Mouse (Mus musculus): ENCODE data around the gene Rbm8a. TPM values are rescaled to one million over a fixed set of nuclear protein-coding genes. Genes with fewer than 3 reads are reported as not detected.
A peak's percentile ranks its signal among the peaks of the same experiment; 100 is the strongest.

Gene Rbm8a
- polyA plus RNA-seq, 1 experiment: 5.8 TPM

GRCm38 (mm10) chr3:96634928-96635879 is 5.5 kb downstream of the Rbm8a start, which contains the start of the genes Pex11b and Gm42957:
Gene Pex11b, plus strand, starts transcription at chr3:96635376.
Gene Gm42957, plus strand, starts transcription at chr3:96635474.
- peaks cover 21% of the 10 kb centered on the region for H3K36me3 ChIP-seq (ENCODE audit: control insufficient read depth, insufficient read depth, low read length)
- H3K27ac ChIP-seq (ENCODE audit: insufficient read depth, low read depth, low read length): peak within 1 kb of the TSS; percentile 74
- WGBS: 3% methylated on average over 60 of the region's 60 CpGs
- peaks cover 6% of the 10 kb centered on the region; the same call in 1 of the 2 replicates for H3K4me1 ChIP-seq (ENCODE audit: control insufficient read depth, insufficient read depth, insufficient read length, low read length)
- H3K27me3 ChIP-seq (ENCODE audit: control insufficient read depth, insufficient read depth, low read length): no peaks in the 10 kb centered on the region
- TF ChIP-seq POLR2A (IDR thresholded peaks at IDR 0.05; ENCODE audit: low read depth, low read length) (peak; percentile 49; the same call in 1 of the 2 replicates), CTCF (IDR thresholded peaks at IDR 0.05; ENCODE audit: extremely low read depth, insufficient read length, insufficient replicate concordance, low read depth, low read length) (peak; percentile 24; the same call in 1 of the 2 replicates)
- peak within 1 kb of the TSS; percentile 92 for H3K4me3 ChIP-seq (ENCODE audit: low read depth, low read length)

- H3K4me3 ChIP-seq (ENCODE audit: low read depth, low read length): peak overlapping the region; percentile 92
- peak overlapping the region; percentile 74 for H3K27ac ChIP-seq (ENCODE audit: insufficient read depth, low read depth, low read length)
- TF ChIP-seq CTCF (IDR thresholded peaks at IDR 0.05; ENCODE audit: extremely low read depth, insufficient read length, insufficient replicate concordance, low read depth, low read length): no peak
- WGBS: 2% methylated on average over 15 of the region's 15 CpGs
- peaks cover 6% of the 10 kb centered on the region; the same call in 1 of the 2 replicates for H3K4me1 ChIP-seq (ENCODE audit: control insufficient read depth, insufficient read depth, insufficient read length, low read length)
- H3K27me3 ChIP-seq (ENCODE audit: control insufficient read depth, insufficient read depth, low read length): no peaks in the 10 kb centered on the region
- peaks cover 21% of the 10 kb centered on the region for H3K36me3 ChIP-seq (ENCODE audit: control insufficient read depth, insufficient read depth, low read length)
Observed at GRCm38 (mm10) chr3:96635906-96636305, 6.2 kb downstream of the Rbm8a start.

GRCm38 (mm10) chr3:96636448-96636847 is 6.7 kb downstream of the Rbm8a start:
- WGBS: 27% methylated on average over 11 of the region's 11 CpGs
- H3K27ac ChIP-seq (ENCODE audit: insufficient read depth, low read depth, low read length): peak overlapping the region; percentile 42
- no peak for TF ChIP-seq POLR2A (IDR thresholded peaks at IDR 0.05; ENCODE audit: low read depth, low read length)
- H3K4me3 ChIP-seq (ENCODE audit: low read depth, low read length): peak overlapping the region; percentile 55
- H3K4me1 ChIP-seq (ENCODE audit: control insufficient read depth, insufficient read depth, insufficient read length, low read length): peaks cover 6% of the 10 kb centered on the region; the same call in 1 of the 2 replicates
- H3K36me3 ChIP-seq (ENCODE audit: control insufficient read depth, insufficient read depth, low read length): peaks cover 20% of the 10 kb centered on the region
- no peaks in the 10 kb centered on the region for H3K27me3 ChIP-seq (ENCODE audit: control insufficient read depth, insufficient read depth, low read length)

- TF ChIP-seq CTCF (IDR thresholded peaks at IDR 0.05; ENCODE audit: extremely low read depth, insufficient read length, insufficient replicate concordance, low read depth, low read length): peak; percentile 57; the same call in 1 of the 2 replicates
- no peak for TF ChIP-seq POLR2A (IDR thresholded peaks at IDR 0.05; ENCODE audit: low read depth, low read length)
- Histone ChIP-seq H3K27ac (ENCODE audit: insufficient read depth, low read depth, low read length) (no peak overlapping the region), H3K27me3 (ENCODE audit: control insufficient read depth, insufficient read depth, low read length) (no peaks in the 10 kb centered on the region), H3K36me3 (ENCODE audit: control insufficient read depth, insufficient read depth, low read length) (peaks cover 22% of the 10 kb centered on the region), H3K4me1 (ENCODE audit: control insufficient read depth, insufficient read depth, insufficient read length, low read length) (peaks cover 6% of the 10 kb centered on the region; the same call in 1 of the 2 replicates), H3K4me3 (ENCODE audit: low read depth, low read length) (no peak overlapping the region)
- 87% methylated on average over 1 of the region's 1 CpGs for WGBS
Observed at GRCm38 (mm10) chr3:96639219-96639618, 9.5 kb downstream of the Rbm8a start.

GRCm38 (mm10) chr3:96645018-96645649 is 15.4 kb downstream of the Rbm8a start, which contains the start of gene Itga10:
Gene Itga10, plus strand, starts transcription at chr3:96645584.
- Histone ChIP-seq H3K4me3 (ENCODE audit: low read depth, low read length) (no peak within 1 kb of the TSS), H3K4me1 (ENCODE audit: control insufficient read depth, insufficient read depth, insufficient read length, low read length) (no peaks in the 10 kb centered on the region), H3K27me3 (ENCODE audit: control insufficient read depth, insufficient read depth, low read length) (no peaks in the 10 kb centered on the region), H3K36me3 (ENCODE audit: control insufficient read depth, insufficient read depth, low read length) (peaks cover 20% of the 10 kb centered on the region), H3K27ac (ENCODE audit: insufficient read depth, low read depth, low read length) (no peak within 1 kb of the TSS)
- 74% methylated on average over 7 of the region's 7 CpGs for WGBS
- TF ChIP-seq CTCF (IDR thresholded peaks at IDR 0.05; ENCODE audit: extremely low read depth, insufficient read length, insufficient replicate concordance, low read depth, low read length) (peak; percentile 55; the same call in 1 of the 2 replicates), POLR2A (IDR thresholded peaks at IDR 0.05; ENCODE audit: low read depth, low read length) (no peak)

- Histone ChIP-seq H3K36me3 (ENCODE audit: control insufficient read depth, insufficient read depth, low read length) (peaks cover 19% of the 10 kb centered on the region), H3K27me3 (ENCODE audit: control insufficient read depth, insufficient read depth, low read length) (no peaks in the 10 kb centered on the region), H3K4me3 (ENCODE audit: low read depth, low read length) (no peak overlapping the region), H3K4me1 (ENCODE audit: control insufficient read depth, insufficient read depth, insufficient read length, low read length) (no peaks in the 10 kb centered on the region), H3K27ac (ENCODE audit: insufficient read depth, low read depth, low read length) (no peak overlapping the region)
- WGBS: 91% methylated on average over 3 of the region's 3 CpGs
- TF ChIP-seq CTCF (IDR thresholded peaks at IDR 0.05; ENCODE audit: extremely low read depth, insufficient read length, insufficient replicate concordance, low read depth, low read length): no peak
- TF ChIP-seq POLR2A (IDR thresholded peaks at IDR 0.05; ENCODE audit: low read depth, low read length): no peak
Observed at GRCm38 (mm10) chr3:96647365-96647764, 17.6 kb downstream of the Rbm8a start.

GRCm38 (mm10) chr3:96660901-96661300 is 31.2 kb downstream of the Rbm8a start:
- WGBS: 76% methylated on average over 2 of the region's 2 CpGs

More at GRCm38 (mm10) chr3:96660901-96661300, 31.2 kb downstream of the Rbm8a start:
- TF ChIP-seq CTCF (IDR thresholded peaks at IDR 0.05; ENCODE audit: extremely low read depth, insufficient read length, insufficient replicate concordance, low read depth, low read length) (no peak), POLR2A (IDR thresholded peaks at IDR 0.05; ENCODE audit: low read depth, low read length) (no peak)
- H3K27ac ChIP-seq (ENCODE audit: insufficient read depth, low read depth, low read length): no peak overlapping the region
- H3K4me3 ChIP-seq (ENCODE audit: low read depth, low read length): no peak overlapping the region
- H3K4me1 ChIP-seq (ENCODE audit: control insufficient read depth, insufficient read depth, insufficient read length, low read length): no peaks in the 10 kb centered on the region
- H3K36me3 ChIP-seq (ENCODE audit: control insufficient read depth, insufficient read depth, low read length): peaks cover 2% of the 10 kb centered on the region; the same call in 1 of the 2 replicates
- no peaks in the 10 kb centered on the region for H3K27me3 ChIP-seq (ENCODE audit: control insufficient read depth, insufficient read depth, low read length)

Measured in small intestine, adult 2 months (tissue).